Mouse (Mus musculus) kidney, postnatal 36 days (tissue): ENCODE results near the gene Kdm2a.
A peak's percentile ranks its signal among the peaks of the same experiment; 100 is the strongest.

Experiments used
- DNase-seq, 2 experiments: peaks; one replicate each; pipeline ENCODE4 v3.0.0; 2021 to 2022; ENCODE audit warnings: mixed read lengths in 2 of 2

The Kdm2a gene

GRCm38 (mm10) chr19:4298322-4299121 lies 99.6 kb downstream of the Kdm2a start:
- DNase-seq: no peak

GRCm38 (mm10) chr19:4297851-4298250 lies 100.2 kb downstream of the Kdm2a start:
- DNase-seq: no peak

- DNase-seq: no peak
Measured at GRCm38 (mm10) chr19:4296611-4297010, 101.5 kb downstream of the Kdm2a start.

- no peak for DNase-seq
Measured at GRCm38 (mm10) chr19:4295391-4295790, 102.7 kb downstream of the Kdm2a start.

- peak; percentile 80 to 82 for DNase-seq
Measured at GRCm38 (mm10) chr19:4294381-4295097, 103.5 kb downstream of the Kdm2a start.

- DNase-seq: no peak
Measured at GRCm38 (mm10) chr19:4291161-4291560, 106.9 kb downstream of the Kdm2a start.

- DNase-seq: no peak
Measured at GRCm38 (mm10) chr19:4290749-4291148, 107.3 kb downstream of the Kdm2a start.

- no peak for DNase-seq
Measured at GRCm38 (mm10) chr19:4283653-4284052, 114.4 kb downstream of the Kdm2a start.

- DNase-seq: peak; percentile 79 to 88
Measured at GRCm38 (mm10) chr19:4282898-4283553, 115.1 kb downstream of the Kdm2a start, which contains the start of gene Ankrd13d. Gene Ankrd13d, minus strand, starts transcription at chr19:4283137.

GRCm38 (mm10) chr19:4280425-4280824 lies 117.7 kb downstream of the Kdm2a start:
- no peak for DNase-seq

GRCm38 (mm10) chr19:4279487-4279886 lies 118.6 kb downstream of the Kdm2a start:
- DNase-seq: peak in 1 of 2 experiments; percentile 45

- no peak for DNase-seq
Measured at GRCm38 (mm10) chr19:4270972-4271371, 127.1 kb downstream of the Kdm2a start.

GRCm38 (mm10) chr19:4270187-4270586 lies 127.9 kb downstream of the Kdm2a start:
- DNase-seq: no peak

GRCm38 (mm10) chr19:4268566-4269361 lies 129.3 kb downstream of the Kdm2a start, which contains the start of gene Ssh3:
Gene Ssh3, minus strand, starts transcription at chr19:4269180.
- peak; percentile 92 to 94 for DNase-seq

GRCm38 (mm10) chr19:4265956-4266355 lies 132.1 kb downstream of the Kdm2a start:
- DNase-seq: no peak
